Mouse (Mus musculus): ENCODE measurements around the gene Olfml2b. TPM values are rescaled to one million over a fixed set of nuclear protein-coding genes. Genes with fewer than 3 reads are reported as not detected.

Olfml2b gene
- total RNA-seq (2023) = not detected

DNA sequence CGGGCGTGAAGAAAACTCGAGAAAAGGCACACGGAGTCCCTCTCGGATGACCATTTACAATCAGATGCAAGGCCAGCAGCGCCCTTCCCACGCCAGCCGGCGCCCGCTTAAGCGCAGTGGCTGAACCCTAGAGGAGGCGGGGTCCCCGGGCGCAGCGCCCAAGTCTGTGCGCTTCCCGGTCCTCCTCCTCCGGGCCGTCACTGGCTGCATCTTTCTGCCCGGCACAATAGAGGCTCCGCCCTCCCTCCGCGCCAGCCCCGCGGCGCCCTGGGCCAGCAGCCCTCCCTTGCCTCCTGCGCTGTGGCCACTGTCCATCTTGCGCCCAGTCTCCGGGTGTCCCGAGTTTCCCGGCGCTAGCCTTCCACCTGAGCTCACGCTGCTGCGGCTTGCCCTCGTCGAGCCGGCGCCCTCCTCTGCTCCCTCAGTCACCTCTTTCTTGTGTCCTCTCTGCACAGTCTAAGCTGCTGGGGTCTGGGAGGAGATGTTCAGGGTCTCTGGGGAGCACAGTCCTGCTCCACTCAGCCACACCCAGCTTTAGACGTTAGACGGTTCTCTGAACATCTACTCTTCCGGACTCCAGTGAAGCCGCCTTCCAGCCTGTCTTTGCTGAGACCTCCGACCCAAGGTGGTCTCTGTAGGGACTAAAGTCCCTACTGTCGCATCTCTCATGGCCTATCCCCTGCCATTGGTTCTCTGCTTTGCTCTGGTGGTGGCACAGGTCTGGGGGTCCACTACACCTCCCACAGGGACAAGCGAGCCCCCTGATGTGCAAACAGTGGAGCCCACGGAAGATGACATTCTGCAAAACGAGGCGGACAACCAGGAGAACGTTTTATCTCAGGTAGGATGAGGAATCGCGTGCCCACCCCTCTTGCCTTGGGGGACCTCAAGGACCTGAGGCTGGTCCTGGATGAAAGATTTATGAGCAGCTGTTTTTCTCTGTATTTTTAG lies at the start of gene Olfml2b:
TSS of gene Olfml2b (plus strand) at position 278 of the 951 bp plus-strand sequence.

Other genes with a start within 250 kb of the Olfml2b start
- under 1 TPM in 1 of 2 experiments, not detected in 1; 0.75 TPM for gene Nos1ap, start 54.7 kb upstream of the Olfml2b start, total RNA-seq (2023)
- gene Atf6, start 223.2 kb downstream of the Olfml2b start, total RNA-seq (2023) = 10 to 100 TPM; 49.9 to 50.8 TPM
- under 1 TPM; 0.93 to 0.98 TPM for gene Gm26620, start 240.5 kb downstream of the Olfml2b start, total RNA-seq (2023)
- gene Dusp12, start 241.0 kb downstream of the Olfml2b start, total RNA-seq (2023) = 10 to 100 TPM in 1 of 2 experiments, 1 to 10 TPM in 1; 9.4 to 19.2 TPM